Mouse (Mus musculus) naive thymus-derived CD4-positive, alpha-beta T cell, adult 5 months (primary cell): ENCODE data around the gene Slc35f1. TPM values are rescaled to one million over a fixed set of nuclear protein-coding genes. Genes with fewer than 3 reads are reported as not detected.

ENCODE experiments used
- polyA plus RNA-seq: library from polyadenylated mRNA; unstranded; fragments of 100-300 nt; shearing (Covaris generic); gene quantifications from one replicate; pipeline ENCODE4 v1.2.1, GENCODE M21; 2017

The Slc35f1 gene
- not detected for polyA plus RNA-seq

DNA sequence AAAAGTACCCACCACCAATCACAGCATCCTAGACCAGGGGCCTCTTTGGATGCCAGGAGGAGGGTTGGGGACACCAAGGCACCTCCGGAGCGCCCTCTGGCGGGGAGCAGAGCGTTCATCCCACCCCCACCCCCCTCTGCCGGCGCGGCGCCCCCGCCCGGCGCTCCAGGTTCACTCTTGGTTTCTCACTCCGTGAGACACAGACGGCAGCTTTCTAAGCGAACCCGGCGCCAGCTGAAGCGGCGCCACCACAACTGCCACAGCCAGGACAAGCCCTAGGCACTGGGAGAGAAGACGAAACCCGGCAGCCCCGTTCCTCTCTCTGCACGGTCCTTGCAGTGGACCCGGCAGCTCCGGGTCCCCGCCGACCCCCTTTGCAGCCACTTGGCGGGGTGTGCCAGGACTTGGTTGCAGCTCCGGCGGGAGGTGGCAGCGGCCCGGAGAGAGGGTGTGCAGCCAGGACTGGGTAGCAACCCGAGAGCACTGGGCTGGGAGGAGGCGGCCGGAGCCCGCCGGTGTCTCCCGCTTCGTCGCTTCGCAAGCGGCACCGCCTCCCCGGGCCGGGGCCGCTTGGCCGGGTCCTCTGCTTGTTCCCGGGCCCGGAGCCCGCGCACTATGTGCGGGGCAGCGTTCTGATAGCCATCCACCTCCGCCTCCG lies at the start of gene Slc35f1:
Slc35f1 (plus strand) TSS at position 200 of the 658 bp plus-strand sequence.

